Mouse (Mus musculus) midbrain, embryonic 16.5 days (tissue): Measurements from ENCODE around the gene Krt13. TPM values are rescaled to one million over a fixed set of nuclear protein-coding genes. Genes with fewer than 3 reads are reported as not detected.

Experiments
- ATAC-seq: fragments of 200-750 bp; cut with Nextera tagmentation; 2 replicates; pipeline ENCODE4 v1.8.0; 2017; ENCODE audit warnings: moderate TSS enrichment
- H3K27ac ChIP-seq: fragments of 300-500 bp; sonication (generic); 2 replicates; pipeline ENCODE4 v1.5.1; 2014; ENCODE audit warnings: mild to moderate bottlenecking, low read length, mixed read lengths
- H3K27me3 ChIP-seq: fragments of 300-500 bp; sonication (generic); 2 replicates; pipeline ENCODE4 v1.6.1; 2014; ENCODE audit warnings: low read depth, low read length, mixed read lengths; ENCODE audit not compliant: control insufficient read depth, insufficient read depth
- H3K36me3 ChIP-seq: fragments of 300-500 bp; sonication (generic); 2 replicates; pipeline ENCODE4 v1.6.1; 2014; ENCODE audit warnings: mild to moderate bottlenecking, low read length, moderate library complexity, mixed read lengths; ENCODE audit not compliant: control insufficient read depth, insufficient read depth
- H3K4me1 ChIP-seq: fragments of 300-500 bp; sonication (generic); 2 replicates; pipeline ENCODE4 v1.6.1; 2014; ENCODE audit warnings: mild to moderate bottlenecking, low read length, mixed read lengths; ENCODE audit not compliant: control insufficient read depth, insufficient read depth
- H3K4me2 ChIP-seq: fragments of 300-500 bp; sonication (generic); 2 replicates; pipeline ENCODE4 v1.6.1; 2014; ENCODE audit warnings: mild to moderate bottlenecking, low read length, mixed read lengths
- H3K4me3 ChIP-seq: fragments of 300-500 bp; sonication (generic); 2 replicates; pipeline ENCODE4 v1.5.1; 2014; ENCODE audit warnings: low read depth, mild to moderate bottlenecking, low read length, moderate library complexity, mixed read lengths
- H3K9ac ChIP-seq: fragments of 300-500 bp; sonication (generic); 2 replicates; pipeline ENCODE4 v1.6.1; 2014; ENCODE audit warnings: low read depth, low read length, mixed read lengths
- H3K9me3 ChIP-seq: fragments of 300-500 bp; sonication (generic); replicated peaks from 2 replicates; pipeline ENCODE4 v1.6.1; 2014; ENCODE audit warnings: mild to moderate bottlenecking, low read length, mixed read lengths; ENCODE audit not compliant: control insufficient read depth, poor library complexity, severe bottlenecking
- WGBS: fragments of 180-500 bp; shearing (Covaris S2); extraction: QIAGEN DNeasy Blood & Tissue Kit; methylation state at CpG from one replicate; pipeline ENCODE4 v1.1.7; 2014; 5-methylcytosine and 5-hydroxymethylcytosine counted together
- polyA plus RNA-seq: library from polyadenylated mRNA; unstranded; fragments of >200 nt; fragmentation: Nextera tagmentation; extraction: Ambion mirVana; gene quantifications from 2 replicates; pipeline ENCODE4 v1.2.1, GENCODE M21; 2015

The Krt13 gene
- 0.11 TPM in 1 of 2 replicates, not detected in the other for polyA plus RNA-seq

DNA sequence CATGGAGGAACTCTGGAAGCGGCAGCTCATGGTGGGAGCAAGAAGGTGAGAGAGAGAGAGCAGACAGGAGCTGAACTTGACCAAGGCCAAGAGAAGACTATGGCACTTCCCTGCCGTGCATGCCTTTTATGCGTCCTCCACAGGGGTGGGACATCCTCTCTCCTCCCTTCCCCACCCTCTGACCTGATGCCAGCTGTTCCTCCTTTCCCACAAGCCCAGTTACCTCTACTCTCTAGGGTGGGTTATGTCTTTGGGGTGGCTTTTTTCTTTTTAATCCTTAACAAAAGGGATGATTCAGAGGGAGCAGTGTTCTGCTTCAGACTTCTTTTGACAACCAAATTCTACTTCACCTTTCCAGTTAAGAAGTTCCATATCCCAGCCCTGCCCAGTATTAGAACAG is at the start of gene Krt13:
Gene Krt13, minus strand, starts transcription at position 101 of the 400 bp plus-strand sequence.
- H3K9ac ChIP-seq = no peak within 1 kb of the TSS
- ATAC-seq = no peak
- no peaks in the 10 kb centered on the region for H3K36me3 ChIP-seq
- H3K4me1 ChIP-seq = no peaks in the 10 kb centered on the region
- H3K4me2 ChIP-seq = no peak within 1 kb of the TSS
- no peak within 1 kb of the TSS for H3K27ac ChIP-seq
- 86% methylated on average over 3 of the region's 3 CpGs for WGBS
- no peaks in the 10 kb centered on the region for H3K27me3 ChIP-seq
- no peaks in the 10 kb centered on the region for H3K9me3 ChIP-seq
- no peak within 1 kb of the TSS for H3K4me3 ChIP-seq

DNA sequence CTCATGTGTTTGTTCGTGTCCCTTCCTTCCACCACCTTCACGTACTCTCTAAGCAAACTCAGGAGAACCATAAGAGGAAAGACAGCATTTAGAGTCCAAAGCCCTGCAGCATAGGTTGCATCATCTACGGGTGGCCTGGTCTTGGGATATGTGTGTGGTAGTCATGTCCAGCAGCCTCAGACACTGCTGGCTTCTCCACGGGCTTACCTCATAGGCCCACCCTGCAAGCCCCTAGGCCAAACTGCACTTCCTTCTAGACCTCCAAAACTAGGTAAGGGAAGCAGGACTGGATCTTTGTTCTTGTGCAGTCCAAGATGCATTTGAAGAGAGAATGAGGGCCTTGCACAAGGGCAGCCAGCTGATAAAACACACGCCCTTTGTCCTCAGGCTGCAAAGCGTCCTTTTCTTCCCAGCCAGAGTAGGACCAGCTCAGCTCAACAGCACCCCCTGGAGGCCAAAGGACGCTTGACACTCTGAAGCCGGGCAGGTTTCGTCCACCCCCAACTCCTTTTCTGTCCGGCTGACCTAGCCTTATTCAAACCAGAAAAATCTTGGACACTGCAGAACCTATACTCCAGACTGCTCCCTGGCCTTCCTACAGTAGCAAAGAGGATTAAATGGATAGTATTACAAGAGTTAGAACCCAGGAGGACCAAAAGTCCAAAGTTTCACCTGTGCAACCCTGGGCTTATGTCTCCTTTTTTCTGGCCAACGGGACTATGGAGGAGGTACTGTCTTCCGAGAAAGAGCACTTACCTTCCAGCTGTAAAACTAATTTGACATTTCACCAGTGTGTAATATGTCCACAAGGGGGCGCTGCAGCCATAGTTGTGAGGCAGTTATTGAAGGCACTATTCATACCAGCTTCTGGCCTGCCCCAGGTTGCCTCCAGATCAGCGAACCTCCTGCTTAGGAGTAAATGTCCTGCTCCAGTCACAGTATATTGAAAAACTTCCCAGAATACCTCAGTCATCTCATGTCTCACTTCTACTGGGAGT is 47.7 kb upstream of the Krt13 start:
- Histone ChIP-seq H3K36me3 (no peaks in the 10 kb centered on the region), H3K4me1 (no peaks in the 10 kb centered on the region), H3K4me3 (no peak overlapping the region), H3K4me2 (no peak overlapping the region), H3K9me3 (no peaks in the 10 kb centered on the region), H3K27ac (no peak overlapping the region), H3K27me3 (no peaks in the 10 kb centered on the region), H3K9ac (0 out of 2 replicates have a peak overlapping the region, but pooled peaks have one; percentile 17)
- WGBS = 35% methylated on average over 14 of the region's 14 CpGs
- 0 out of 2 replicates have a peak, but pooled peaks have one; percentile 21 for ATAC-seq

DNA sequence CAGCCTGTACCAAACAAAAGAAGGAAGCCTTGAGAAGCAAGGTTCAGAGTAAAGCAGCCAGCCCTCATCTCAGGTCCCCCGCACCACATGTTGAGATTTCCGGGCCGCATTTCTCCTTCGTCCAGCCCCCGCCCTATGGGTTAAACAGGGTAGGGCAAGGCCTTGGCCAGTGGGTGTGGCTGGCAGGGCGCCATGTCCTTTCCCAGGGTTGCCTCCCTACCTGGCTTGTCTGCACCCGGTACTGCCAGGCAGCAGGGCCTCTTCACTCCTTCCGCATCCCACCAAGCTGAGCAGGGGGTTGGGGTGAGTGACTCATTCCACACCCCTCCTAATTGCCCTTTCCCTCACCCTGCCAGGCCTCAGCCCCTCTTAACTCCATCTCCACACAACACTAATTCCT is 46.7 kb upstream of the Krt13 start:
- Histone ChIP-seq H3K27me3 (no peaks in the 10 kb centered on the region), H3K4me1 (no peaks in the 10 kb centered on the region), H3K4me2 (no peak overlapping the region), H3K27ac (no peak overlapping the region), H3K36me3 (no peaks in the 10 kb centered on the region), H3K9ac (no peak overlapping the region), H3K9me3 (no peaks in the 10 kb centered on the region), H3K4me3 (no peak overlapping the region)
- no peak for ATAC-seq
- WGBS = 80% methylated on average over 8 of the region's 8 CpGs

DNA sequence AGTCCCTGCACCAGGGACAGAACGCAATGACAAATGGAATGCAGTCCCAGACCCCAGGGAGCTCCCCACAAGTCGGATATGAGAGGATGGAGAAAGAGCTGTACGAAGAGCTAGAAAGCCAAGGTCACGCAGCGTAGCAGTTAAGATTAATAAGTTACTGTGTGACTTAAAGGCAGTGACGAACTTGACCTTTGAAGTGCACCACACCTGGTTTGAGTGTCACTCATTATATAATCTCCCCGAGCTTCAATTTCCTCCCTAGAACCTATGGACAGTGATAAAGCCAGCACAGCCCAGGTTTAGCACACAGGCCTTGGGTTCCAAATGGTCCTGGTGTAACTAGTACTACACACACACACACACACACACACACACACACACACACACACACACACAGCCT is 43.0 kb upstream of the Krt13 start:
- Histone ChIP-seq H3K27me3 (no peaks in the 10 kb centered on the region), H3K4me1 (no peaks in the 10 kb centered on the region), H3K4me3 (no peak overlapping the region), H3K9ac (no peak overlapping the region), H3K4me2 (no peak overlapping the region), H3K9me3 (no peaks in the 10 kb centered on the region), H3K36me3 (no peaks in the 10 kb centered on the region), H3K27ac (no peak overlapping the region)
- WGBS = 72% methylated on average over 7 of the region's 7 CpGs
- ATAC-seq = no peak

DNA sequence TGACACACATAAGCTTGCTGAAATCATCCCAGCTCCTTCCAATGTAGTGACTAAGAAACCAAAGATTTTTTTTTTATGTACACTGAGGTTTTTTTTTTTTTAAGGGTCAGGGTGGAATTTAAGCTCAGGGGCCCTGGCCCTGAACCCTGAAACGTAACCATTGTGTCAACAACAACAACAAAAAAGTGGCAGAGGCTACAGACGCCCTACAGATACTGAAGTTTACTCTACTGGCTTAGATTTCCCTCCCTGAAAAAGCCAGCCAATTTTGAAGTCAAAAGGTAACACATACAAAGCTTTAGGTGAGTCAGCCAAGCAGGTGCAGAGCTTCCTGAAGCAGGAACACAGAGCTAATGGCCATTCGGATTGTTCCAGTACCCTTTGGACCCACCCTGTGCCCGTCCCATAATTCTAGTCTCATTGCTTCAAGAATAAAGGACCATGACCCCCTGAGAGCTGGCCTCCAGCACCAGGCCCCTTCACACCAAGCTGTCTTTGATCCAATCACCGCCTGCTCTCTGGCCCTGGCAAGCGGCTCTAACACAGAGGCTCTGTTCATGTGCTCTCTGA is 36.6 kb upstream of the Krt13 start:
- Histone ChIP-seq H3K9ac (no peak overlapping the region), H3K4me2 (no peak overlapping the region), H3K4me3 (no peak overlapping the region), H3K9me3 (no peaks in the 10 kb centered on the region), H3K27ac (no peak overlapping the region), H3K4me1 (no peaks in the 10 kb centered on the region), H3K36me3 (no peaks in the 10 kb centered on the region), H3K27me3 (no peaks in the 10 kb centered on the region)
- WGBS = 68% methylated on average over 6 of the region's 6 CpGs
- ATAC-seq = no peak

DNA sequence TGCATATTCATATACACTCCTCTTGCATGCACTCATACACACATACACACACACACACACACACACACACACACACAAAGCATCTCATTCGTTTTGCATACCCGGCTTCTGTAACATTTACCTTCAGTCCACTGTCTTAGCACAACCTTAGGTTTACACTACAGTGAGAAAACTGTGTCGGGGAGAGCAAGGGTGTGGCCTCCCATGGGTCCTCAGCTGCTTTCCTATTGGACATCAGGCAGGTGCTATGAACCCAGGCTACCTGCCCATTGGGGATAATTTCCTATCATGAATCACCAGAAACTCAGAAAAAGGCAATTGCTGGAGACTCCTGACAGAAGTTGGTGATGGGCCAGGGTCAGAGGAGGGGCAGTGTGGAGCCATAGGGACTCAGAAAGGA is 36.0 kb upstream of the Krt13 start:
- H3K4me3 ChIP-seq = no peak overlapping the region
- H3K9me3 ChIP-seq = no peaks in the 10 kb centered on the region
- WGBS = 93% methylated on average over 3 of the region's 3 CpGs
- no peaks in the 10 kb centered on the region for H3K4me1 ChIP-seq
- H3K27me3 ChIP-seq = no peaks in the 10 kb centered on the region
- H3K36me3 ChIP-seq = no peaks in the 10 kb centered on the region
- no peak overlapping the region for H3K4me2 ChIP-seq
- no peak overlapping the region for H3K27ac ChIP-seq
- no peak overlapping the region for H3K9ac ChIP-seq
- no peak for ATAC-seq

DNA sequence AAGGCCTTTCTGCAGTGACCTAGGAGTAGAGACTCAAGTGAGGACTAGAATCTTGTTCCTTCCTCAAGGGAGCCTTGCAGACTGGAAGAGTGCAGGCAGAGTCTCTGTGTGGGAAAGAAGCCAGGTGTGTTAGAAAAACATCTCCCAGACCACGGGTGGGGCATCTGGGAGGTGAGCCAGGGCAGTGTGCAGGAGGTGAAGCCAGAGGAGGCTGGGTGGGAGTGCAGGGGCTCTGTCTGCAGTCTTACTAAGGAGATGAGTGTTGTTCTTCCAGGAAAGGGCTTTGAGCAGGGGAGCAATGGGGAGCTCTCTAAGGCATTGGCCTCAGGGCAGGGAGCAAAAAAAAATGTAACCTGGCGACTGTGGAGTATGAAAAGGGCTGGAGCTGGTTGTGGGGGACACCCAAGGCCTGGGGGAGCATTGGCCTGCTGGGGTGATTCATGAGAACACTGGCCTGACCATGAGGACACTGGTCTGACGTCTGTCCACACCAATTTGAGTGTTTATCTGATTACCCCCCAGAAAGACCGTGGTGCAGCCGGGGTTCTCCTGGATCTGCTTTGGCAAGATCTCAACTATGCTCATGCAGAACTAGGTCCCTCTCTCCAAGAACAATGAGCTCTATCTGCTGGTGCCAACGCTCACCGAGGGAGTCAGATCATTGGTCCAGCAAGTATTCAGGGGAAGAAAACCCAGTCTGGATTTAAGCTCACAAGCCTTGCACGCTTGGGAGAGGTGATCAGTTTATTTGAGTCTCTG is 34.3 kb upstream of the Krt13 start:
- Histone ChIP-seq H3K9me3 (no peaks in the 10 kb centered on the region), H3K27ac (no peak overlapping the region), H3K9ac (no peak overlapping the region), H3K4me1 (no peaks in the 10 kb centered on the region), H3K4me2 (no peak overlapping the region), H3K27me3 (no peaks in the 10 kb centered on the region), H3K36me3 (no peaks in the 10 kb centered on the region), H3K4me3 (no peak overlapping the region)
- ATAC-seq = no peak
- WGBS = 78% methylated on average over 8 of the region's 8 CpGs

DNA sequence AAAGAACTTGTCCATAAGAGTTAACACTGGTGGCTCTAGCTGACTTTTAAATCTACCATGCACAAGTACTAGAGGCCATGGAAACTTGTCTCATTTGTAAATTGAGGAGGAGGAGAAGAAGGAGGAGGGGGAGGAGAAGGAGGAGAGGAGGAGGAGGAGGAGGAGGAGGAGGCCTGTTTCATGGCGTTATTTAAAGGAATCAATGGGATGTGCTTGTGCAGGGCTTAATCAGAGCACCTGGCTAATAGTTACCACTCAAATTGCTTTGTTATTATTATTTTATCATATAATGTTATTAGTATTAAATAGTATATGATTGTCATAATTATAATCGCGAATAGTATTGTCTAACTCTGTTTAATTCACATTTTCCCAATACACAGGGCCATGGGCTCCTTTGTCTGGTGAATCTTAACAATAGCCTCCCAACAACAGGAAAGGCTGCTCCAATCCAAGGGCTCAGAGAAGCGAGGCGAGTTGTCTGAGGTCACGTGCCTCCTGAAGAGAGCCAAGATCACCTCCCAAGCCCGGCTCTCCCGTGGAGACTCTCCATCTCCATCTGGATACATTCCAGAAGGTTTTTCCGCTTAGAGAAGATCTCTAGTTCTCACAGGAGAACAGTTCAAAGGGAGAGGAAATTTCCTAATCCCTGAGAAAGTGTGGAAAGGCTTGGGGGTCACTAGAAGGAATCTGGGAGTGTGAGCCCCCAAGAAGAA is 27.4 kb upstream of the Krt13 start, which contains the start of gene Krt19:
Gene Krt19, minus strand, starts transcription at position 51 of the 716 bp plus-strand sequence.
- H3K4me3 ChIP-seq = no peak within 1 kb of the TSS
- WGBS = 44% methylated on average over 9 of the region's 9 CpGs

More for the DNA sequence above, 27.4 kb upstream of the Krt13 start, which contains the start of gene Krt19:
- no peak within 1 kb of the TSS for H3K4me2 ChIP-seq
- no peak within 1 kb of the TSS for H3K9ac ChIP-seq
- no peak within 1 kb of the TSS for H3K27ac ChIP-seq
- no peaks in the 10 kb centered on the region for H3K36me3 ChIP-seq
- H3K9me3 ChIP-seq = no peaks in the 10 kb centered on the region
- H3K4me1 ChIP-seq = peaks cover 11% of the 10 kb centered on the region
- peaks cover 23% of the 10 kb centered on the region for H3K27me3 ChIP-seq
- ATAC-seq = no peak
